Mouse (Mus musculus) frontal cortex, postnatal 10 days (tissue): ENCODE results near the gene Gm21292.
"Not testable (repeated sequence)": the region's sequence is repeated elsewhere in the genome, so short reads cannot be mapped to it uniquely, and the experiment has no call there.

Source experiments
- DNase-seq, 2 experiments: peaks; one replicate each; pipeline ENCODE4 v3.0.0; 2022; ENCODE audit warnings: low spot score in 2 of 2, mixed read lengths in 1 of 2

The Gm21292 gene

GRCm38 (mm10) chrY:9133824-9134223 lies at the start of gene Gm21292:
Gene Gm21292 (minus strand): TSS chrY:9133924.
- DNase-seq, result not testable (repeated sequence)
